Mouse (Mus musculus) embryonic fibroblast, embryonic 13.5 days (primary cell): ENCODE results near the gene Itga8. TPM values are rescaled to one million over a fixed set of nuclear protein-coding genes. Genes with fewer than 3 reads are reported as not detected.

Experiments used
- H3K27ac ChIP-seq: 2 replicates; pipeline ENCODE4 v1.5.1; 2012; ENCODE audit warnings: low read length, control low read depth, inconsistent platforms; ENCODE audit not compliant: insufficient read depth
- H3K4me1 ChIP-seq: 2 replicates; pipeline ENCODE4 v1.6.1; 2011; ENCODE audit warnings: low read length; ENCODE audit not compliant: control insufficient read depth, insufficient read depth
- H3K4me3 ChIP-seq: 2 replicates; pipeline ENCODE4 v1.5.1; 2011; ENCODE audit warnings: mild to moderate bottlenecking, control low read depth, low read length; ENCODE audit not compliant: insufficient read depth
- CTCF ChIP-seq: IDR thresholded peaks from 2 replicates; pipeline ENCODE4 v1.5.1; 2011; ENCODE audit warnings: mild to moderate bottlenecking, control low read depth, low read length, moderate library complexity, borderline replicate concordance; ENCODE audit not compliant: insufficient read depth
- POLR2A ChIP-seq: IDR thresholded peaks from 2 replicates; pipeline ENCODE4 v1.6.1; 2011; ENCODE audit warnings: low read depth, mild to moderate bottlenecking, control low read depth, low read length, moderate library complexity
- polyA plus RNA-seq: library from polyadenylated mRNA; stranded (reverse); fragments of >200 nt; gene quantifications from 2 replicates; pipeline ENCODE4 v1.2.4, GENCODE M21; 2011; ENCODE audit warnings: low read depth; ENCODE audit not compliant: missing spikeins, insufficient read length

The Itga8 gene
- polyA plus RNA-seq, 1 experiment, result 48.7 TPM

GRCm38 (mm10) chr2:12300449-12301228 lies 1.1 kb downstream of the Itga8 start:
- H3K4me3 ChIP-seq, result peak overlapping the region; percentile 57
- H3K27ac ChIP-seq, result no peak overlapping the region
- H3K4me1 ChIP-seq, result no peaks in the 10 kb centered on the region
- no peak for TF ChIP-seq CTCF
- no peak for TF ChIP-seq POLR2A

DNA sequence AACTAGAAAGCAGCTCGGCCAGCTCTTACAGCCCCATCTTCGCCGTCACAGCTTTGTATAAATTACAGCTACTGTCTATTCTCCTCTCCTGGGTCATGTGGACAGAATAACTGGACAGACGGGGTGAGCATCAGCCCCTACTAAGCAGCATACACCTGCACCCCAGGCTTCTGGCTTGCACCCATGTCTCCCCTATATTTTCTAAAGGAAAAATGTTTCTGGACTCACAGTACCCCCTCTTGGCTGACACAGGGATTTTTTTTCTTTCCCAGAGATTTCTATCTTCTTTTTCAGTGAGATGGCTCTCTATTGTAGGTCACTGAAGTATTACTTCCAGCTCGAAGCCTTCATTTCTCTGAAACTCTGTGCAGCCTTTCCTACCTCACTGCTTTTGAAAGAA lies 4.4 kb downstream of the Itga8 start:
- Histone ChIP-seq H3K4me3 (no peak overlapping the region), H3K27ac (no peak overlapping the region), H3K4me1 (no peaks in the 10 kb centered on the region)
- no peak for TF ChIP-seq POLR2A
- TF ChIP-seq CTCF, result no peak

DNA sequence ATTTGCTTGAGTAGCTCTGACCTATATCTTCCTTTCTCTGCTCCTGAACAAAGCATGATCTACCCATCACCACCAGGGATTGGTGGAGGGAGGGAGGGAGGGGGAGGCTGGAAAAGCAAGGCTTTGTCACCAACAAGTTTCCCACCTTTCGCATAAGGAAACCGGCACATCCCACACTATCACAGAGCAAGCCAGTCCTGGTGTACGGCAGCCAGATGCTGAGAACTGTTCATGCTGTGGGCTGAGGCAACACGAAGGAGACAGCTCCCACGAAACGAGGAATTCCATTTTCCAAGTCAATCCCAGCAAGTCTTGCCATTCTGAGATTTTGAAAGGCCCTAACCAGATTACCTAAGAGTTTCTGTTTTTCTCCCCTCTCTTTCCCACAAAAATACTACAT lies 6.6 kb downstream of the Itga8 start:
- no peak overlapping the region for H3K4me3 ChIP-seq
- TF ChIP-seq CTCF, result no peak
- TF ChIP-seq POLR2A, result no peak
- no peak overlapping the region for H3K27ac ChIP-seq
- H3K4me1 ChIP-seq, result no peaks in the 10 kb centered on the region

- TF ChIP-seq POLR2A (no peak), CTCF (no peak)
- Histone ChIP-seq H3K4me1 (no peaks in the 10 kb centered on the region), H3K4me3 (no peak overlapping the region), H3K27ac (no peak overlapping the region)
Measured at GRCm38 (mm10) chr2:12294060-12294459, 7.7 kb downstream of the Itga8 start.

GRCm38 (mm10) chr2:12293458-12293857 lies 8.3 kb downstream of the Itga8 start:
- no peak overlapping the region for H3K27ac ChIP-seq
- H3K4me1 ChIP-seq, result no peaks in the 10 kb centered on the region
- no peak for TF ChIP-seq POLR2A
- TF ChIP-seq CTCF, result no peak
- no peak overlapping the region for H3K4me3 ChIP-seq

GRCm38 (mm10) chr2:12292023-12292820 lies 9.5 kb downstream of the Itga8 start:
- Histone ChIP-seq H3K4me3 (no peak overlapping the region), H3K4me1 (no peaks in the 10 kb centered on the region), H3K27ac (no peak overlapping the region)
- TF ChIP-seq POLR2A, result no peak
- TF ChIP-seq CTCF, result no peak

DNA sequence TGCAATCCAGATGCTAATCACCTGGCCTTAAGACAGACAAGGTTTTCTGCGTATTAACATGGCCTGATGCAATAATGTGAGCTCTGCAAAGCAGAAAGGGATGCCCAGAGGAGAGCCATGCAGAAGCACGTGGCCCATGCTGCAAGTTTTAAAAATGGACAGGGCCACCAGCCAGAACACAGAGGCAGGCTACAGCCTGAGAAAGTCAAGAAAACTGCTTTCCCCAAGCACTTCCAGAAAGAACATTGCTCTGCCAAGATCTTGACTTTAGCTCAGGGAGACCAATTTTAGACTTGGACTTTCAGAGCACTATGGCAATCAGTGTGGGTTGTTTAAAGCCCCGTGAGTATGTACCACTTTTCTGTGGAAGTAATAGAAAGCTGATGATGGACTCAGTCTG lies 11.5 kb downstream of the Itga8 start:
- TF ChIP-seq CTCF (no peak), POLR2A (no peak)
- no peak overlapping the region for H3K27ac ChIP-seq
- no peaks in the 10 kb centered on the region for H3K4me1 ChIP-seq
- H3K4me3 ChIP-seq, result no peak overlapping the region

GRCm38 (mm10) chr2:12287831-12288230 lies 13.9 kb downstream of the Itga8 start:
- no peak overlapping the region for H3K27ac ChIP-seq
- TF ChIP-seq CTCF, result no peak
- no peak for TF ChIP-seq POLR2A
- H3K4me3 ChIP-seq, result no peak overlapping the region
- no peaks in the 10 kb centered on the region for H3K4me1 ChIP-seq

GRCm38 (mm10) chr2:12280664-12281063 lies 21.1 kb downstream of the Itga8 start:
- no peak overlapping the region for H3K27ac ChIP-seq
- H3K4me1 ChIP-seq, result peaks cover 3% of the 10 kb centered on the region
- TF ChIP-seq POLR2A (no peak), CTCF (no peak)
- H3K4me3 ChIP-seq, result no peak overlapping the region

DNA sequence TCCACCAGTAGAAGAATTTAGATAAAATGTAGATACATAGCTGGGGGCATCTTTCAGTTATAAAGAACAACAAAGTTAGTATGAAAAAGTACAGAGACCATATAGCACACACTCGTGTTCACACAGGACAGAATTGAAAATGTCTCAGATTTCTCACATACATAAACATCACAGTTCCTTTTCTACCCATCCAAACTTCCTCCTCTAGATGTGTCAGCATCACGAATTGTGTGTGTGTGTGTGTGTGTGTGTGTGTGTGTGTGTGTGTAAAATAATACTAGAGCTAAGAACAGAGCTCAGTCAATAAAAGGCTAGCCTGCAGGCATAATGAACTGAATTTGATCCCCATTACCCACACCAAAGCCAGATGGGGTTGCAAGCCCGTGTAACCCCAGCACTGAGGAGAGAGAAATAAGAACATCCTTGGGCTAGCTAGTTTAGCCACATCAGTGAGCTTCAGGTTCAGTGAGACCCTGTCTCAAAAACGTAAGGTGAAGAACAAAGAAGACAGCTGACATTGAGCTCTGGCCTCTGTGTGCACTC lies 22.6 kb downstream of the Itga8 start:
- Histone ChIP-seq H3K27ac (no peak overlapping the region), H3K4me1 (peaks cover 3% of the 10 kb centered on the region), H3K4me3 (no peak overlapping the region)
- no peak for TF ChIP-seq POLR2A
- no peak for TF ChIP-seq CTCF
